Mouse (Mus musculus) kidney, adult 8-10 months (tissue): ENCODE measurements around the gene Mylip.

ENCODE experiments used
- DNase-seq, 2 experiments: peaks; one replicate each; pipeline ENCODE4 v3.0.0; 2022

Gene Mylip

GRCm38 (mm10) chr13:45391854-45392454, 2.4 kb downstream of the Mylip start:
- peak; percentile 78 to 87 for DNase-seq

GRCm38 (mm10) chr13:45394221-45394768, 4.8 kb downstream of the Mylip start:
- DNase-seq = no peak

GRCm38 (mm10) chr13:45396724-45397123, 7.2 kb downstream of the Mylip start:
- DNase-seq = no peak

GRCm38 (mm10) chr13:45397240-45397639, 7.7 kb downstream of the Mylip start:
- no peak for DNase-seq

- no peak for DNase-seq
Observed at GRCm38 (mm10) chr13:45397896-45398805, 8.6 kb downstream of the Mylip start.

- no peak for DNase-seq
Observed at GRCm38 (mm10) chr13:45400700-45401099, 11.2 kb downstream of the Mylip start.

GRCm38 (mm10) chr13:45401816-45402215, 12.3 kb downstream of the Mylip start:
- DNase-seq = no peak

- DNase-seq = no peak
Observed at GRCm38 (mm10) chr13:45402316-45403039, 12.9 kb downstream of the Mylip start.

GRCm38 (mm10) chr13:45404269-45404668, 14.7 kb downstream of the Mylip start:
- DNase-seq = no peak

- no peak for DNase-seq
Observed at GRCm38 (mm10) chr13:45405194-45405810, 15.8 kb downstream of the Mylip start.

GRCm38 (mm10) chr13:45406289-45406688, 16.7 kb downstream of the Mylip start:
- no peak for DNase-seq

GRCm38 (mm10) chr13:45406703-45407102, 17.2 kb downstream of the Mylip start:
- no peak for DNase-seq

- no peak for DNase-seq
Observed at GRCm38 (mm10) chr13:45410936-45411335, 21.4 kb downstream of the Mylip start.

GRCm38 (mm10) chr13:45413066-45413465, 23.5 kb downstream of the Mylip start:
- no peak for DNase-seq

GRCm38 (mm10) chr13:45414031-45414430, 24.5 kb downstream of the Mylip start:
- DNase-seq = no peak

GRCm38 (mm10) chr13:45416621-45417057, 27.1 kb downstream of the Mylip start:
- no peak for DNase-seq

GRCm38 (mm10) chr13:45418986-45419385, 29.4 kb downstream of the Mylip start:
- DNase-seq = no peak

GRCm38 (mm10) chr13:45422251-45422650, 32.7 kb downstream of the Mylip start:
- no peak for DNase-seq

GRCm38 (mm10) chr13:45422709-45423108, 33.2 kb downstream of the Mylip start:
- no peak for DNase-seq

- no peak for DNase-seq
Observed at GRCm38 (mm10) chr13:45423905-45424304, 34.4 kb downstream of the Mylip start.

GRCm38 (mm10) chr13:45429239-45429638, 39.7 kb downstream of the Mylip start:
- DNase-seq = no peak

- no peak for DNase-seq
Observed at GRCm38 (mm10) chr13:45437134-45437533, 47.6 kb downstream of the Mylip start.

- no peak for DNase-seq
Observed at GRCm38 (mm10) chr13:45438853-45439252, 49.3 kb downstream of the Mylip start.
